Mouse (Mus musculus): Measurements from ENCODE around the gene Sorbs1. TPM values are rescaled to one million over a fixed set of nuclear protein-coding genes. Genes with fewer than 3 reads are reported as not detected.

Gene Sorbs1
- polyA plus RNA-seq, 1 experiment from 2014 or later, result 35.7 TPM

DNA sequence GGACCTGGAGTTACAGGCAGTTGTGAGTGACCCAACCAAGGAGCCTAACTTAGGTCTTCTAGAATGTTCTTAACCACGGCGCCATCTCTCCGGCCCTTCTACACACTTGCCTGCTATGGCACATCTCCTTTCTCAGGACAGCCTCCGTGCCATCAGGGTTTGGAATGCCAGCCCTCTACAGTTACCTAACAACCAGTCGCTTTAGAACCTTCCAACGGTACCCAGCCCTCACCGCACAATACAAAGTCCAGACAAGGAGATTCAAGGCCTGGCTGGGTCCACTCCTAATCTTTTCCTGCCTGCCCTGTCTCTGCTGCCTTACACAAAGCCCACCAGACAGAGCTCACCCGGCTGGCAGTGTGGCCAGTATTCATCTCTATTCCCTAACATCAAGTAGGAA is 106.9 kb downstream of the Sorbs1 start:
- ATAC-seq (replicated peaks; ENCODE audit: insufficient number of reproducible peaks, low FRiP score, low TSS enrichment, low read depth) (no peak), DNase-seq (ENCODE audit: low spot score) (no peak)
- H3K4me1 ChIP-seq (ENCODE audit: control insufficient read depth, insufficient read depth, low read length), result peaks cover 3% of the 10 kb centered on the region; the same call in 1 of the 2 replicates
- H3K4me3 ChIP-seq (ENCODE audit: low read depth, low read length), result no peak overlapping the region
- no peak overlapping the region for H3K4me2 ChIP-seq (ENCODE audit: low read depth, low read length)
- no peaks in the 10 kb centered on the region for H3K36me3 ChIP-seq (replicated peaks; ENCODE audit: control insufficient read depth, insufficient read depth, low read depth, low read length)
- H3K9me3 ChIP-seq (replicated peaks; ENCODE audit: control insufficient read depth, low read length), result no peaks in the 10 kb centered on the region
- 92% methylated on average over 8 of the region's 8 CpGs for WGBS
- no peaks in the 10 kb centered on the region for H3K27me3 ChIP-seq (ENCODE audit: control insufficient read depth, insufficient read depth, low read length)
- no peak overlapping the region for H3K9ac ChIP-seq (replicated peaks; ENCODE audit: low read length)
- no peak overlapping the region for H3K27ac ChIP-seq (replicated peaks; ENCODE audit: low read depth, low read length)

DNA sequence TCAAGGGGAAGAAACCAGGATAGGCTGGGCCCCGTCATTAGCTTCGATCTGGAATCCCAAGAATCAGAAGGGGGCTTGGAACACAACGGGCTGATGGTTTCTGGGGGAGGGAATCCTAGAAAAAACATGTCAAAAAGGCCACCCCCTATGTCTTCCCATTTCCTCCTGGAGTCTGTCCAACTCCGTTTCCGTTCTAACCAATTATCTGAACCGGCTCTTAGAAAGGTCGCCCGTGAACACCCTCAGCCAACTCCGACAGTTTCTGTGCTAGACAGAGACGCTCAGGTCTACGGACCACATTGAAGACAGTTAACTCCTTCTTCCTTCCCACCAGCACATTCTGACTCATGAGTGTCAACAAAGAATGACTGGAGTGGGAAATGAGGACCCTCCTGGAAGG is 107.8 kb downstream of the Sorbs1 start:
- no peak overlapping the region for H3K4me3 ChIP-seq (ENCODE audit: low read depth, low read length)
- H3K27me3 ChIP-seq (ENCODE audit: control insufficient read depth, insufficient read depth, low read length), result no peaks in the 10 kb centered on the region
- DNase-seq (ENCODE audit: low spot score) (no peak), ATAC-seq (replicated peaks; ENCODE audit: insufficient number of reproducible peaks, low FRiP score, low TSS enrichment, low read depth) (no peak)
- H3K9ac ChIP-seq (replicated peaks; ENCODE audit: low read length), result no peak overlapping the region
- H3K36me3 ChIP-seq (replicated peaks; ENCODE audit: control insufficient read depth, insufficient read depth, low read depth, low read length), result no peaks in the 10 kb centered on the region
- H3K4me1 ChIP-seq (ENCODE audit: control insufficient read depth, insufficient read depth, low read length), result peaks cover 3% of the 10 kb centered on the region; the same call in 1 of the 2 replicates
- H3K4me2 ChIP-seq (ENCODE audit: low read depth, low read length), result no peak overlapping the region
- H3K9me3 ChIP-seq (replicated peaks; ENCODE audit: control insufficient read depth, low read length), result no peaks in the 10 kb centered on the region
- WGBS, result 64% methylated on average over 11 of the region's 11 CpGs
- H3K27ac ChIP-seq (replicated peaks; ENCODE audit: low read depth, low read length), result no peak overlapping the region

DNA sequence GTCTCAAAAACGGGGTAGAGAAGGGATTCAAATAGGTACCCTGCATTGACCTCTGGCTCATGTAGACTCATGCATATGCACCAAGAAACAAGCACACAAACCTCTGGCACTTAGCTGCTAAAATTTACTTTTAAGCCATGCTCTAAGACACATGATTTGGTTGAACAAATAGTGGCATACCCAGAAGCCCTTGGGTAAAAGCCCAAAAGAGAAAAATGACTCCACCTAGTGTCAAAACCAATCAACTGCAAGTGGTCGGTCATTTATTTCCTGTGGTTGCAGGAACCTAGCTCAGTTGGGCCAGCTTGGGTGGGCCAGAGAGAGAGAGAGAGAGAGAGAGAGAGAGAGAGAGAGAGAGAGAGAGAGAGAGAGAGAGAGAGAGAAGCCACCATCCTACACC is 109.0 kb downstream of the Sorbs1 start:
- H3K27me3 ChIP-seq (ENCODE audit: control insufficient read depth, insufficient read depth, low read length), result no peaks in the 10 kb centered on the region
- no peaks in the 10 kb centered on the region for H3K36me3 ChIP-seq (replicated peaks; ENCODE audit: control insufficient read depth, insufficient read depth, low read depth, low read length)
- ATAC-seq (replicated peaks; ENCODE audit: insufficient number of reproducible peaks, low FRiP score, low TSS enrichment, low read depth), result no peak
- no peak for DNase-seq (ENCODE audit: low spot score)
- no peak overlapping the region for H3K4me3 ChIP-seq (ENCODE audit: low read depth, low read length)
- H3K4me2 ChIP-seq (ENCODE audit: low read depth, low read length), result no peak overlapping the region
- peaks cover 3% of the 10 kb centered on the region; the same call in 1 of the 2 replicates for H3K4me1 ChIP-seq (ENCODE audit: control insufficient read depth, insufficient read depth, low read length)
- 69% methylated on average over 2 of the region's 2 CpGs for WGBS
- no peaks in the 10 kb centered on the region for H3K9me3 ChIP-seq (replicated peaks; ENCODE audit: control insufficient read depth, low read length)
- no peak overlapping the region for H3K9ac ChIP-seq (replicated peaks; ENCODE audit: low read length)
- no peak overlapping the region for H3K27ac ChIP-seq (replicated peaks; ENCODE audit: low read depth, low read length)

DNA sequence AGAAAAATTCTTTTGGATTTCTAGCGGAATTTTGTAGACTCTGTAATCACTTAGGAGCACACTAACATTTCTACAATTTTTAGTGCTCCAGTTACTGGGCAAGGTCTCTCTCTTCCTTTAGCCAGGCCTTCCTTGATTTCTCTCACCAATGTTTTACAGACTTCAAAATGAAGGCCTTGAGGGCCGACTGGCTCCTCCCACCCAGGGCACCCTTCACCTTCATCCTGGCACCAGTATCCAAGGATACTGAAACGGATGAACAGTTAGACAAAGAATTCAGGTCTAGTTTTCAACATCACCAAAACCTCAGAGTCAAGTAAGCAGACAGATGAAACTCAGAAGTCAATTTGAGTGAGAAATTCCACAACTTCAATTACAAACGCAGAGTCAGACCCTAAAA is 109.6 kb downstream of the Sorbs1 start:
- H3K27ac ChIP-seq (replicated peaks; ENCODE audit: low read depth, low read length), result no peak overlapping the region
- no peak for DNase-seq (ENCODE audit: low spot score)
- H3K36me3 ChIP-seq (replicated peaks; ENCODE audit: control insufficient read depth, insufficient read depth, low read depth, low read length), result no peaks in the 10 kb centered on the region
- H3K9me3 ChIP-seq (replicated peaks; ENCODE audit: control insufficient read depth, low read length), result no peaks in the 10 kb centered on the region
- H3K9ac ChIP-seq (replicated peaks; ENCODE audit: low read length), result no peak overlapping the region
- H3K4me1 ChIP-seq (ENCODE audit: control insufficient read depth, insufficient read depth, low read length), result peaks cover 3% of the 10 kb centered on the region; the same call in 1 of the 2 replicates
- no peak overlapping the region for H3K4me3 ChIP-seq (ENCODE audit: low read depth, low read length)
- no peak overlapping the region for H3K4me2 ChIP-seq (ENCODE audit: low read depth, low read length)
- no peaks in the 10 kb centered on the region for H3K27me3 ChIP-seq (ENCODE audit: control insufficient read depth, insufficient read depth, low read length)
- WGBS, result 85% methylated on average over 4 of the region's 4 CpGs
- ATAC-seq (replicated peaks; ENCODE audit: insufficient number of reproducible peaks, low FRiP score, low TSS enrichment, low read depth), result no peak

DNA sequence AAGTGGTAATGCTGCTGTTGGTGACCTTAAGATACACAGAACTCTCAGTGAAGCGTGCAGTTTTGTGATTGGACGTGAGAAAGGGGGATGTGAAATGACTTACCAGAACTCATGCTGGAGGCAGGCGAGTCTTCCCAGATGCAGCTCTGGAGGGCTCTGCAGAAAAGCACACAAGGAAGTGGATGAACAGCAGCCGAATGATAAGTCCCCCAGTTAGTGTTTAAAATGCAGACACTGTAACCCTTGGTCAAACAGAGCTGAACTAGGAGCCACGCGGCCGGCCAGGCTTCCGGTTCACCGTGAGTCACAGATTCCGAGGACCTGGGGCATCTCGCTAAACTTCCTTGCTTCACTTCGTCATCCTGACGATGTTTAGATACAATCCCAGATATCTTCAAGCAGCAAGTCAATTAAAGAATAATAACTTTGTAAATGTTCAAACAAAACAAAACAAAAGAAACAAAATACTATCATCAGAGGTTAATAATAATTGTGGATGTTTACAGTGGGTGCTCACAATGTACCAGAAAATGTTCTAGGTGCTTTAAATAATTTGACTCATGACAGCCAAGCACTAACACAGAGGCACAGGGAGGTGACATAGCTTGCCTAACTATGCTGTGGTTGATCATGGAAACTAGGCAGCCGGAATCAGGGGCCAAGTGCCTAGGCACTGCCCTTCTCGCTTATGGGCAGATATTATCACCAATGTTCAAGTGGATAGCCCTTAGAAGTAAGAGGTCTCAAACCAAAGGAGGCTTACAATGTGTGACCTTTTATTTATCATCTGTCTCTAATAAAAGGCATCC is 111.2 kb downstream of the Sorbs1 start:
- Histone ChIP-seq H3K36me3 (replicated peaks; ENCODE audit: control insufficient read depth, insufficient read depth, low read depth, low read length) (no peaks in the 10 kb centered on the region), H3K27ac (replicated peaks; ENCODE audit: low read depth, low read length) (no peak overlapping the region), H3K4me3 (ENCODE audit: low read depth, low read length) (no peak overlapping the region), H3K9ac (replicated peaks; ENCODE audit: low read length) (no peak overlapping the region), H3K27me3 (ENCODE audit: control insufficient read depth, insufficient read depth, low read length) (no peaks in the 10 kb centered on the region), H3K9me3 (replicated peaks; ENCODE audit: control insufficient read depth, low read length) (no peaks in the 10 kb centered on the region), H3K4me2 (ENCODE audit: low read depth, low read length) (no peak overlapping the region), H3K4me1 (ENCODE audit: control insufficient read depth, insufficient read depth, low read length) (peaks cover 3% of the 10 kb centered on the region; the same call in 1 of the 2 replicates)
- DNase-seq (ENCODE audit: low spot score) (no peak), ATAC-seq (replicated peaks; ENCODE audit: insufficient number of reproducible peaks, low FRiP score, low TSS enrichment, low read depth) (no peak)
- 84% methylated on average over 15 of the region's 15 CpGs for WGBS

DNA sequence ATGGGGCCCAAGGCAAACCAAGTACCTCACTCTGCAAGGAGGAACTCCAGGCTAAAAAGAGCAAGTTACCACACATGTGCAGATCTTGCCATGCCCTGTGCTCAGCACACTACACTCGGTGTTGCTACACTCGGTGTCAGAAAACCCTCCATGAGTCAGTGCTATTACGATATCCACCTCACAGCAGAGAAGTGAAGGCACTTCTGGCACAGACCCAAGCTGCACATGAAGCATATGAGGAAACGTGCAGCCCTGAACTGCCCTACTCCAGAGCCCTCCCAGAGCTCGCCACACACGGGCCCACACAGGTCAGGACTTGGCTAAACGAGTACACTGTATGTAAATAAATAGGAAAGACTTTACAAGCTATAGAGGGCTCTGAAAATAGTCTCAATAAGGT is 112.4 kb downstream of the Sorbs1 start:
- Histone ChIP-seq H3K4me2 (ENCODE audit: low read depth, low read length) (no peak overlapping the region), H3K9ac (replicated peaks; ENCODE audit: low read length) (no peak overlapping the region), H3K27ac (replicated peaks; ENCODE audit: low read depth, low read length) (no peak overlapping the region), H3K27me3 (ENCODE audit: control insufficient read depth, insufficient read depth, low read length) (no peaks in the 10 kb centered on the region), H3K4me1 (ENCODE audit: control insufficient read depth, insufficient read depth, low read length) (peaks cover 3% of the 10 kb centered on the region; the same call in 1 of the 2 replicates), H3K4me3 (ENCODE audit: low read depth, low read length) (no peak overlapping the region), H3K9me3 (replicated peaks; ENCODE audit: control insufficient read depth, low read length) (no peaks in the 10 kb centered on the region), H3K36me3 (replicated peaks; ENCODE audit: control insufficient read depth, insufficient read depth, low read depth, low read length) (no peaks in the 10 kb centered on the region)
- WGBS, result 88% methylated on average over 7 of the region's 7 CpGs
- ATAC-seq (replicated peaks; ENCODE audit: insufficient number of reproducible peaks, low FRiP score, low TSS enrichment, low read depth), result no peak
- DNase-seq (ENCODE audit: low spot score), result no peak

DNA sequence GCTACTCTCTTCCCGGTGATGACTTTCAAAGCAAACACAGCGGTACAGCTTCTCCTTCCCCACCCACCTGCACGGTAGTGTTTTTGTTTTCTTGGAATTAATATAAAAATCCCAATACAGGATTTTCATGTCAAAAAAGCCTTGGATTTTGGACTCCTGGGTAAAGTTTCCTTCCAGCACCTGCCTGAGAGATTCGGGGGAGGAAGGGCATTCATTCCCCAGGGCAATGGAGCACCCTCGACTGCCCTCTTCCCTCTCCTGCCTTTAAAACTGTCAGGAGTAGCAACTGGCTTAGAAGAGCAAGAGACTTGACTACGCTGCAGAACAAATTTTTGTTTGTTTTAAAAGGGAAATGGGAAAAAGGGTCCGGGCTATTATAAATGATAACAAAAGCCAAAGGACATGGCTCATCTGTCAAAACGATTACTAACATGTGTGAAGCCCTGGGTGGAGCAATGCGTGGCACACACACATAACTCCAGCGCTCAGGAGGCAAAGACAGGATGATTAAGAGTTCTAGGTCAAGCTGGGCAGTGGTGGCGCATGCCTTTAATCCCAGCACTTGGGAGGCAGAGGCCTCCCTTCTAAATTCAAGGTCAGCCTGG is 113.1 kb downstream of the Sorbs1 start:
- WGBS, result 67% methylated on average over 11 of the region's 11 CpGs
- Histone ChIP-seq H3K27me3 (ENCODE audit: control insufficient read depth, insufficient read depth, low read length) (no peaks in the 10 kb centered on the region), H3K4me1 (ENCODE audit: control insufficient read depth, insufficient read depth, low read length) (peaks cover 2% of the 10 kb centered on the region; the same call in 1 of the 2 replicates), H3K4me3 (ENCODE audit: low read depth, low read length) (no peak overlapping the region), H3K27ac (replicated peaks; ENCODE audit: low read depth, low read length) (no peak overlapping the region), H3K9ac (replicated peaks; ENCODE audit: low read length) (no peak overlapping the region), H3K4me2 (ENCODE audit: low read depth, low read length) (no peak overlapping the region), H3K36me3 (replicated peaks; ENCODE audit: control insufficient read depth, insufficient read depth, low read depth, low read length) (no peaks in the 10 kb centered on the region), H3K9me3 (replicated peaks; ENCODE audit: control insufficient read depth, low read length) (no peaks in the 10 kb centered on the region)
- ATAC-seq (replicated peaks; ENCODE audit: insufficient number of reproducible peaks, low FRiP score, low TSS enrichment, low read depth) (no peak), DNase-seq (ENCODE audit: low spot score) (no peak)
